Comparison of ENCODE assay signal across 19 mouse cellular contexts in genomic region chr17:6002563-6002962, GRCm38 (mm10).
DNase-seq lines count a peak whose midpoint lies in the region.
"Had no signal": no experiment of that assay in that cellular context is flagged by ENCODE, and none has a peak within 500 bp of the region (broad histone marks: within the 10 kb centered on the region; RNA-seq: fewer than 3 reads in every experiment).

No protein-coding gene starts in this region.

- WGBS in macrophage (ENCODE audit: missing documents), result 96% methylated on average over 6 of the region's 6 CpGs

- no peak overlapping the region for H3K4me3 ChIP-seq in macrophage (ENCODE audit: inconsistent target)
- H3K4me3 ChIP-seq: embryonic facial prominence, embryonic 10.5 days; forebrain, embryonic 13.5 days; hindbrain, embryonic 13.5 days had no signal

- DNase-seq in heart, adult 11 months, result peak; percentile 88
- no peak for DNase-seq in heart, adult 18-20 months
- DNase-seq in layer of hippocampus, adult 9-11 months, result peak; percentile 71
- DNase-seq in layer of hippocampus, adult 11-12 months (ENCODE audit: low spot score), result no peak
- DNase-seq in brain, adult 2 months (ENCODE audit: low read depth, low spot score), result peak; percentile 85
- DNase-seq in adrenal gland, postnatal 14 days, result no peak
- DNase-seq: adrenal gland, adult 2 months; adrenal gland, postnatal 36 days; cerebellum, adult 11 months; cerebellum, adult 9-11 months; cerebellum, postnatal 36 days; forebrain, postnatal 0 days; gastrocnemius, postnatal 25 days; heart, postnatal 14 days had no signal

- H3K36me3 ChIP-seq in macrophage (ENCODE audit: inconsistent target), result no peaks in the 10 kb centered on the region; the same call in 1 of the 2 replicates
- H3K36me3 ChIP-seq: embryonic facial prominence, embryonic 10.5 days; hindbrain, embryonic 13.5 days had no signal

- peak overlapping the region; percentile 96 for H3K27ac ChIP-seq in macrophage
- H3K27ac ChIP-seq: embryonic facial prominence, embryonic 10.5 days; forebrain, embryonic 13.5 days; hindbrain, embryonic 13.5 days; hindbrain, postnatal 0 days had no signal

- no peaks in the 10 kb centered on the region for H3K79me2 ChIP-seq in macrophage (ENCODE audit: inconsistent target)

Comparison
In these comparisons a context has a peak if more than half of its experiments do, and no peak if none do; other contexts are left out.
1. DNase-seq: peak in heart, adult 11 months (single experiment), layer of hippocampus, adult 9-11 months (single experiment) and brain, adult 2 months (single experiment); none in heart, adult 18-20 months (0 of 2), layer of hippocampus, adult 11-12 months (single experiment) and adrenal gland, postnatal 14 days (single experiment).